Mouse (Mus musculus) monocyte, adult 5-6 weeks (primary cell): Measurements from ENCODE around the gene Notch2. TPM values are rescaled to one million over a fixed set of nuclear protein-coding genes. Genes with fewer than 3 reads are reported as not detected.
"Not testable (repeated sequence)": the region's sequence is repeated elsewhere in the genome, so short reads cannot be mapped to it uniquely, and the experiment has no call there.

ENCODE experiments used
- ATAC-seq: fragments of 153-309, 156-312 bp; replicated peaks from 2 replicates; pipeline ENCODE4 v1.8.0; 2017; ENCODE audit warnings: mild to moderate bottlenecking; ENCODE audit not compliant: low TSS enrichment, insufficient number of reproducible peaks, severe bottlenecking, poor library complexity, low FRiP score
- total RNA-seq: library from RNA; stranded (forward); fragments of 200-1000, 200-491, 200-594 nt; gene quantifications from 3 replicates; pipeline ENCODE4 v1.2.3, GENCODE M21; 2017

The Notch2 gene
- total RNA-seq, 1 experiment from 2014 or later: 135 TPM

DNA sequence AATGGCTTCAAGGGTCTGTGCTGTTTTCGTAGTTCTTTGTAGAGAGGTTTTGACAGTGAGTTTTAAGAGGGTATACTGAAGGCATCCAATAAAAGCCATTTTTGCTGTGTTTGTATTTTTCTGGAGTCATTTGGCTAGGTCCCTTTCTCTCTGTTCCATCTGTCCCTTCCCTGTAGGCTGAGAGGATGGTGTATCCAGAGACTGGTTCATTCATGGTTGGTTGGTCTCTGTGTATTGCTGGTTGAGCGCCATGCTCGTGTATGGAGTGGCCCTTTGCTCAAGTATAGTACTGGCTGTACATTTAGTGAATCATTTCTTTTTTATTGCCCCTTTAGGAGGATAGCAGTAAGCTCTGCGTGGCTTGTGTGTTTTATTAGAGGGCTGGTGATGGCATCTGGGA is 30.3 kb downstream of the Notch2 start:
- no peak for ATAC-seq

DNA sequence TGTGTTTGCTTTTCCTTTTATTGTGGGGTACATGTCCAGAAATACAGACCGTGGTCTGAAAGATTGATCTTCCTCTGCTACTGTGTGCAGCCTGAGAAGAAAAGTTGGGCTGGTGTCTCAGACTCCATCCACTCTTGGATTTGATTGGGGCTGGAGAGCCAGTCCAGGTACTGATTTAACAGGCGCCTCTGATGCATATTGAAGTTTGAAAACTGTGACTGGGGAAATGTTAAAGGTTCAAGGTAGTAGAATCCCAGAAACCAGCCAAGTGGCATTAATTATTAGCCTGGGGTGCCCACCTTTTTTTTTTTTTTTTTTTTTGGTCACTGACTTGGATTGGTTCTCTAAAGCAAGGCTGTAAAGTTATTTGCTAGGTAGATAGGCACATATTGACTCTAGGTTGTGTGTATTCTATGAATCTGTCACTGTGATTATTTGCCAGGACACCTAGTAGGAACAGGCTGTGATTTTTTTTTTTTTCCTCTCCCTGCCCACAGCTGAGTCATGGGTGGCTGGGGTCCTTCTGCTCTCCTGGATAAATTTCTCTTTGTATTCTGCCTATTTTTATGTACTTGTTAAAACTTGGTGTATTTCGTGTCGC is 31.5 kb downstream of the Notch2 start:
- ATAC-seq: no peak

DNA sequence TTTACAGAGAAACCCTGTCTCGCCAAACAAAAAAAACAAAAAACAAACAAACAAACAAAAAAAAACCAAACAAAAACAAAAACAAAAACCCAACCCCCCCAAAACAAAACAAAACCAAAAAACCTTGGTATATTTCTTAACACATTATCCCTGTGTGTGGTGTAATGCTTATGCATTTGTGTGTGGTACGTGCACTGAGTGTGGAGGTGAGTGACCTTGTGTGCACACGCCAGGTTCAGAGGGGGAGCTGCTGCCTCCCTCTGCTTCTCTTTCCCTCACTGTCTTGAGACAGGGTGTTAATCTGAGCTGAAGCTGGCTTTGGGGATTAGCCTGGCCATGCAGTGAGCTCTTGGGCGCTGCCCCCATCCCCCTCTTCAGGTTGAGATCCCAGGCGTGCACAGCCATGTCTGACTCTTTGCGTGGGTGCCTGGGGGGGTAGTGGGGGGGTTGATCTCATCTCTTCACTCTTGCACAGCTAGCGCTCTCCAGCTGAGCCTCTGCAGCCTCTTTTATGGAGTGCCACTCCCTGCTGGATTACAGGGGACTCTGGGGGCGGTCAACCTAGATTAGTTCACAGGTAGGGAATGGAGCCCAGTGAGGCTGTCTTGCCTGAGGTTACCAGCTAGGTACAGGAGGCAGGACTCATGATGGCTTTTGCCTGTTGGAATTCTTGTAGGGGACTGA is 32.3 kb downstream of the Notch2 start:
- no peak for ATAC-seq

DNA sequence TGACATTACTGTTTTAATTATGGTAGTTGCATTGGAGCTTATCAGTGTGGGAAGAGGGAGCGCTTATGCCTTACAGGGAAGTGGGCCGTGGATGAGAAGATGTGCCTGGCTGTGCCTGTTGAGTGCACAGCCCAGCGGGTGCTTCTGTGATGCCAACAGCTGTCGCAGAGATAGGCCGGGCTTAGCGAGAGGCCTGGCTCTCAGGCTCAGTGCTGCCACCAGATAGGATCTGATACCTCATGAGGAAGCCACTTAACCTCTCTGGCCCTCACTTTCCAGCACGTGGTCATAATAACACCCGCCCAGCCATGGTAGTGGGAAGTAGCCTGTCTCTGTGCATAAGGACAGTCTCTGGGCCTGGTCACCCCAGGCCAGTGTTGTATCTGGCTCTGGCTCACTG is 33.0 kb downstream of the Notch2 start:
- ATAC-seq: peak; percentile 99

- ATAC-seq: no peak
These were observed 36.3 kb downstream of the Notch2 start for GRCm38 (mm10) chr3:98049671-98050070.

- ATAC-seq: not testable (repeated sequence)
These were observed 36.8 kb downstream of the Notch2 start for GRCm38 (mm10) chr3:98050086-98050485.

DNA sequence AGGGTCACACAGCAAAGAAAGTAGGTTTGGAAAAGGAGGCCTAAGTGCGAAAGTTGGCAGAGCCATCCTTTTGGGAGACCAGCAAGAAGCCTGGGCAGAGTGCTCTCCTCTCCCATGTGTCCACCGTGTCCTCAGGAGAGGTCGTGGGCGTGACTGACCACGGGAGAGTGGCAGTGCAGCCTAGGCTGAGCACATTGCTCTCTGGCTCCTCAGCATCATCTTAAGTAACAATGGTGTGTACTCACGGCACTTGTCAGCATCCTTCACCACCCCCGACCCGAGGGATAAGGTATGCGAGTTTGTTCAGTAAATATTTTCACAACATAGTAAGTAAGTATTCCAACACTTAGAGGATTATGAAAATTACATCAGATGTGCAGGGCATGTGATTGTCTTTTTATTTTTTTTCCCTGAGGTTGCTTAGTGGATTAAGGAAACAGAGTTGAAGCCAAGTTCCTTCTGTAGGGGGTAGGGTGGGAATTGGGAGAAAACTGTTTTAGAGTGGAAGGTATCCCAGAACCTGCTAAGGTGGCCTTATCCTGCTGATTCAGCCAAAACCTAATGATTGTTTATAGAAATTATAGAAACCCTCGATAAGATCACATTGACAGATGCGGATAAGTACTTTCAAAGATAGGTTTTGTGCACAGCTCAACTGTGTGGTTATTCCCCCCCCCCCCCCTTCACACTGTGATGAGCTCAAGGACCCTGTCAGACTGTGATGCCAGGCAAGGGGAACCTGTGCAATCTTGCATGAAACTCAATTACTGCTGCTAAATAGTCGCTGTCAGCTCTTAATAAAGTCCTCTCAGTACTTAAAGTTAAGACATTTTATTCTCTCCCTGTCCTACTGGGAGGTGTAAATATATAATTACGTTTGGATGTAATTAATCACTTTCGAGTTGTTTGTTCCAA is 37.4 kb downstream of the Notch2 start:
- no peak for ATAC-seq

- ATAC-seq: no peak
These were observed 38.2 kb downstream of the Notch2 start for GRCm38 (mm10) chr3:98051407-98051968.

- ATAC-seq: no peak
These were observed 39.4 kb downstream of the Notch2 start for GRCm38 (mm10) chr3:98052507-98053430.

GRCm38 (mm10) chr3:98053817-98054216 is 40.5 kb downstream of the Notch2 start:
- ATAC-seq: no peak

GRCm38 (mm10) chr3:98054334-98055007 is 41.1 kb downstream of the Notch2 start:
- ATAC-seq: no peak

DNA sequence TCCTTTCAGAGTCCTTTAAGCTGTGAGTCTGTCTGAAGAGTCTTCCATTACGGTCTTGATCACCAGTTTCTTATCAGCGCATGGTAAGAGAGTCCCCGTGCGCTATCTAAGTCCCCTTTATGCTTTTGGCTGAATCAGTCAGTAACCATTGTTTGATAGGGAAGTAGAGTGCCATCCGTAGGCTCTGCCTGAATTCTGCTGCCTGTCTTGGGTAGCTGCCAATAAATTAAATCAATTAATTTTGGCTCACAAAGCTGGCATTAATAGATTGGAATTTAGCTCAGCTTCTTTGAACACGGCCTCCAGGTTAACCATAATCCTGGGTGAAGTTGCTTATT is 41.6 kb downstream of the Notch2 start:
- no peak for ATAC-seq

- ATAC-seq: peak; percentile 25; the same call in 1 of the 2 replicates
These were observed 42.7 kb downstream of the Notch2 start for GRCm38 (mm10) chr3:98055808-98056728.

GRCm38 (mm10) chr3:98056956-98057365 is 43.6 kb downstream of the Notch2 start:
- ATAC-seq: peak; percentile 24; the same call in 1 of the 2 replicates

DNA sequence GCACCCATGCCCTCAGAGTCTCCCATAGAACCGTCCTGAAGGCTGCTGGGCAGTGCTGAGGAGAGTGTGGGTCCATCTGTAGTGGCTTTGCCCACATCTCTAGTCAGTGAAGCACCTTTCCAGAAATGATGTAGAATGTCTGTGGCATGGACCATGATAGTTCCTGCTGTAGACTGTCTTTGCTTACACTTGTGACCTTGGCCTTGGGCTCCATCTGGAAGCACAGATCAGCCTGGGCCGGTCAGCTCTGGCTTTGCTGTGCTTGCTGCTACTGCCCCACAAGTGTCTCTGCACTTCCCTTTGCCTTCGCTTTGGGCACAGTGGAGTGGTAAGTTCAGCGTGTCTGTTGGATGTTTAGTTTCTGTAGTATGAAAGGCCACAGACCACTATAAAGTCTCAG is 45.7 kb downstream of the Notch2 start:
- no peak for ATAC-seq

DNA sequence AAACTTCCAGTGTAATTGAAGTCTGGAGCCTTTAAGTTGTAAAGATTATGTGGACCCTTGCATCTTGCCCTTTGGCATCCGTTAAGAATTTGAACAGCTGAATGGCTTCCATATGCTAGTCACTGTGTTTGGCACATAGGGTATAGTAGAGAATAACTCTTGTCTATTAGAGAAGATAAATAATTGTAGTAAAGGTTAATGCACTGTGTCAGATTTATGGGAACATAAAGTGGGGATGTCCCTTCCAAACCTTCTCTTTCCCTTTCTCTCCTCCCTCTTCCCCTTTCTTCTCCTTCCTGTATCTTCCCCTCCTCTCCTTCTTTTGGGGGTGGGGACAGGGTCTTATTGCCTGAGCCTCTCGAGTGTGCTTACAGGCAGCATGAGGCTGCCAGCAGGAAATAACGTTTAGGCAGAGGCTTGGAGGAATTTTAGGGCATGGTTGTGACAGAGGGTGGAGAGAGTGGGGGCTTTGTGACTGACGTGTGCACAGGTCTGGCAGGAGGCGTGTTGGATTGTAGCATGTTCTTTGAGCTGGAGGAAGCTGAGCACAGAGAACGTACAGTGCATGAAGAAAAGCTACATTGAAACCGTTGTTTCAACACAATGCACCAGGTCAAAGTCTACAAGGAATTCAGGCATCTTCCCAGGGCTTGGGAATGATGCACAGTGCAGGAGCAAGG is 47.8 kb downstream of the Notch2 start:
- no peak for ATAC-seq
